Mouse (Mus musculus): ENCODE results near the gene Glrb. TPM values are rescaled to one million over a fixed set of nuclear protein-coding genes. Genes with fewer than 3 reads are reported as not detected.

Glrb gene
- total and polyA plus RNA-seq, 3 experiments, result not detected

DNA sequence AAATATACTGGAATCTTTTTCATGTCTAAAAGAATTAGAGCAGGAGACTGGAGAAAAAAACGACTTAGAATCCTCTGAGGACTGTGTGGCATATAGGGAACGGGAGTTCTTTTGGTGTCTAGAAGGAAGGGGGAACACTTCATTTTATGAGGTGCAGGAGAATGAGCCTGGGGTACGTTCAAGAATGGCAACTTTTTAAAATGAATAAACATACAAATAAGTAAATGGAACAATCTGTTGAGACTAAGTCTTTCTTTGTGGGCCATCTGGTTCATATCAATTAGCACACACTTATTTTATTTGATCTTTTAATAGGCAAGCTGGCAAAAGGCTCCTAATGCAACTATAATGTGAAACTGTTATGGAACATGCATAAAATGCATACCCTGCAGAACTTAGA, 75.9 kb downstream of the Glrb start:
- TF ChIP-seq BHLHE40 (IDR thresholded peaks at IDR 0.05; ENCODE audit: borderline replicate concordance, low read depth, low read length) (no peak), RAD21 (IDR thresholded peaks at IDR 0.05; ENCODE audit: low read depth, low read length) (no peak), MAZ (IDR thresholded peaks at IDR 0.05; ENCODE audit: low read depth, low read length) (no peak), CHD2 (IDR thresholded peaks at IDR 0.05; ENCODE audit: low read length) (no peak), MYB (IDR thresholded peaks at IDR 0.05; ENCODE audit: low read depth, low read length) (no peak), TAL1 (IDR thresholded peaks at IDR 0.05; ENCODE audit: low read length) (no peak), GABPA (IDR thresholded peaks at IDR 0.05; ENCODE audit: low read depth, low read length) (no peak), SMC3 (IDR thresholded peaks at IDR 0.05; ENCODE audit: low read depth, low read length) (no peak), CHD1 (IDR thresholded peaks at IDR 0.05; ENCODE audit: low read depth, low read length) (no peak), USF1 (IDR thresholded peaks at IDR 0.05; ENCODE audit: low read depth, low read length) (no peak), GATA1 (IDR thresholded peaks at IDR 0.05; ENCODE audit: low read depth, low read length) (no peak), KAT2A (conservative IDR thresholded peaks at IDR 0.05; ENCODE audit: low read depth, low read length) (no peak), ZC3H11A (IDR thresholded peaks at IDR 0.05; ENCODE audit: low read depth, low read length) (no peak)
- DNase-seq (ENCODE audit: low read depth, low spot score), result no peak
- H3K27me3 ChIP-seq (ENCODE audit: control insufficient read depth in 1 of 2, insufficient read depth in 2 of 2, low read length in 2 of 2), result no peaks in the 10 kb centered on the region
- H3K4me1 ChIP-seq (ENCODE audit: control insufficient read depth in 1 of 2, insufficient read depth in 2 of 2, low read length in 2 of 2), result no peaks in the 10 kb centered on the region
- no peak overlapping the region for H3K4me3 ChIP-seq (ENCODE audit: control insufficient read depth in 1 of 2, insufficient read depth in 1 of 2, low read depth in 2 of 2, low read length in 2 of 2)
- no peak overlapping the region for H3K9ac ChIP-seq (ENCODE audit: control insufficient read depth, low read depth, low read length, poor library complexity, severe bottlenecking)
- H3K79me2 ChIP-seq (ENCODE audit: control insufficient read depth, insufficient read depth, low read length, poor library complexity), result no peaks in the 10 kb centered on the region
- no peaks in the 10 kb centered on the region for H3K36me3 ChIP-seq (ENCODE audit: control insufficient read depth in 1 of 2, insufficient read depth in 2 of 2, low read length in 2 of 2)
- no peak overlapping the region for H3K27ac ChIP-seq (ENCODE audit: control insufficient read depth, low read depth, low read length)
- no peaks in the 10 kb centered on the region for H3K9me3 ChIP-seq (replicated peaks; ENCODE audit: insufficient read depth, low read length)

DNA sequence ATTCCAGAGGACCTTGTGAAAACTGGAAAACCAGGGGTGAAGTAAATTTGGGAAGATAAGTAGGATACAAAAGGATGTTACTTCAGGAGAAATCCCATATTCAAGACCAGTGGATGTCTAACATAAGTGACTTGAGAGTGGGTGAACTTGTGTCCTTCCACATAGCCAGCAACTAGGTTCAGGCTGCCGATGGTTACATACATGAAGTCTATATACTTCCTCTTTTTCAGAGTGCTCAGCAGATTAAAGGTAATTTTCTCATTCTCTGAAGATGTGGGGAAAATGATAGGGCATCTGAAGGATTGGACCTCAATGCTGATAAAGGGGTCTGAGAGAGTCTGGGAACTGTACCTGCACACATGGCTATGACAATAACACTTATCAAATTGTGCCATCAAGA, 89.5 kb downstream of the Glrb start:
- no peaks in the 10 kb centered on the region for H3K27me3 ChIP-seq (ENCODE audit: control insufficient read depth in 1 of 2, insufficient read depth in 2 of 2, low read length in 2 of 2)
- H3K4me3 ChIP-seq (ENCODE audit: control insufficient read depth in 1 of 2, insufficient read depth in 1 of 2, low read depth in 2 of 2, low read length in 2 of 2), result no peak overlapping the region
- H3K9ac ChIP-seq (ENCODE audit: control insufficient read depth, low read depth, low read length, poor library complexity, severe bottlenecking), result no peak overlapping the region
- no peaks in the 10 kb centered on the region for H3K9me3 ChIP-seq (replicated peaks; ENCODE audit: insufficient read depth, low read length)
- no peak for TF ChIP-seq MYC (IDR thresholded peaks at IDR 0.05; ENCODE audit: low read depth, low read length)
- no peak for TF ChIP-seq CHD2 (IDR thresholded peaks at IDR 0.05; ENCODE audit: low read length)
- no peaks in the 10 kb centered on the region for H3K79me2 ChIP-seq (ENCODE audit: control insufficient read depth, insufficient read depth, low read length, poor library complexity)
- H3K36me3 ChIP-seq (ENCODE audit: control insufficient read depth in 1 of 2, insufficient read depth in 2 of 2, low read length in 2 of 2), result no peaks in the 10 kb centered on the region
- H3K27ac ChIP-seq (ENCODE audit: control insufficient read depth, low read depth, low read length), result no peak overlapping the region
- H3K4me1 ChIP-seq (ENCODE audit: control insufficient read depth in 1 of 2, insufficient read depth in 2 of 2, low read length in 2 of 2), result no peaks in the 10 kb centered on the region
- no peak for DNase-seq (ENCODE audit: low read depth, low spot score)

DNA sequence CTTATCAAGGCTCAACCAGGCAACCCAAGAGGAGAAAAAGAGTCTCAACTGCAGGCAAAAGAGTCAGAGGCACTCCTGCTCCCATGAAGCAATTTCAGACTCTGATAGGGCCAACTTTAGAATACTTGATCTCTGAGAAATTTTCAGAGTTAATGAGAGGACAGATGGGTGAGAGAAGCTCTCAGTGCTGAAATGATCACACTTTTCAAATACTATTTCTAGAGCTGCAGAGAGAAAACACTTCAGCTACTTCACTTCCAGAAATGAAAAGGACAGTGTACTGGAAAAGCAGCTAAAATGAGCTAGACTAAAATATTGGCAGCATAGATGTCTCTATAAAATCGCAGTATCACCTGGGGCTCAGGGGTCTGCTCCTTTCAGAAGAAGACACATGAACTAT, 94.8 kb downstream of the Glrb start:
- DNase-seq (ENCODE audit: low read depth, low spot score), result no peak
- no peaks in the 10 kb centered on the region for H3K4me1 ChIP-seq (ENCODE audit: control insufficient read depth in 1 of 2, insufficient read depth in 2 of 2, low read length in 2 of 2)
- no peak for TF ChIP-seq POLR2AphosphoS2 (IDR thresholded peaks at IDR 0.05; ENCODE audit: low read length)
- TF ChIP-seq GATA1 (IDR thresholded peaks at IDR 0.05; ENCODE audit: low read depth, low read length), result no peak
- no peak for TF ChIP-seq RCOR1 (IDR thresholded peaks at IDR 0.05; ENCODE audit: low read depth, low read length)
- no peak for TF ChIP-seq NELFE (IDR thresholded peaks at IDR 0.05; ENCODE audit: low read depth, low read length)
- TF ChIP-seq POLR2A (IDR thresholded peaks at IDR 0.05; ENCODE audit: control insufficient read depth in 1 of 2, insufficient read depth in 1 of 2, low read depth in 1 of 2, low read length in 2 of 2, poor library complexity in 1 of 2), result no peak
- no peak for TF ChIP-seq USF2 (IDR thresholded peaks at IDR 0.05; ENCODE audit: borderline replicate concordance in 1 of 2, insufficient read depth in 1 of 2, low read depth in 1 of 2, low read length in 2 of 2)
- TF ChIP-seq SIN3A (IDR thresholded peaks at IDR 0.05; ENCODE audit: low read length), result no peak
- no peak for TF ChIP-seq TAL1 (IDR thresholded peaks at IDR 0.05; ENCODE audit: low read length)
- no peak for TF ChIP-seq HCFC1 (IDR thresholded peaks at IDR 0.05; ENCODE audit: low read depth, low read length)
- no peaks in the 10 kb centered on the region for H3K27me3 ChIP-seq (ENCODE audit: control insufficient read depth in 1 of 2, insufficient read depth in 2 of 2, low read length in 2 of 2)
- no peak overlapping the region for H3K27ac ChIP-seq (ENCODE audit: control insufficient read depth, low read depth, low read length)
- H3K36me3 ChIP-seq (ENCODE audit: control insufficient read depth in 1 of 2, insufficient read depth in 2 of 2, low read length in 2 of 2), result no peaks in the 10 kb centered on the region
- no peaks in the 10 kb centered on the region for H3K79me2 ChIP-seq (ENCODE audit: control insufficient read depth, insufficient read depth, low read length, poor library complexity)
- H3K9ac ChIP-seq (ENCODE audit: control insufficient read depth, low read depth, low read length, poor library complexity, severe bottlenecking), result no peak overlapping the region
- no peaks in the 10 kb centered on the region for H3K9me3 ChIP-seq (replicated peaks; ENCODE audit: insufficient read depth, low read length)
- H3K4me3 ChIP-seq (ENCODE audit: control insufficient read depth in 1 of 2, insufficient read depth in 1 of 2, low read depth in 2 of 2, low read length in 2 of 2), result no peak overlapping the region
